8 mouse cellular contexts compared by ENCODE assay signal in the genomic region with DNA sequence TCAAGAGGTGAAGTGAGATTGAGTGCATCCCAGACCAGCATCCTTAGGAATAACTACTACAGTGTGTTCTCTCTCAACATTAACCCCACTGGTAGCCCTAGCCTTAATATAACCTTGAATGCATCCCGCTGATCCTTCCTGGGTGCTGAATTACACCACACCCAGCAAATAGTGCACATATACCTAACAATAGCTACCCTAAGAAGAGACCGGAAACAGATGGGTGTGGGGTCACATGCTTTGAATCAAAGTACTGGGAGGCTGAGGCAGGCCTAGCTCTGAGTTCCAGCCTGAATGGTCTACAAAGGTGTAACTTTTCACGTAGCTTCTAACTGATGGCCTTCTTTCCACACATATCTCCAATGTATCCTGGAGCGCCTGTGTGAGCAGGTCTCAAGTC. TPM values are rescaled to one million over a fixed set of nuclear protein-coding genes. Genes with fewer than 3 reads are reported as not detected.
A peak's percentile ranks its signal among the peaks of the same experiment; 100 is the strongest.
DNase-seq lines count a peak whose midpoint lies in the region; TF ChIP-seq lines count a peak whose summit lies in the region.

No protein-coding gene starts in this region.

- H3ac ChIP-seq in myocyte (ENCODE audit: control insufficient read depth, insufficient read length): no peak overlapping the region

- TF ChIP-seq CTCF in layer of hippocampus, adult 2 months (conservative IDR thresholded peaks at IDR 0.05): no peak

- WGBS in embryonic facial prominence, embryonic 10.5 days: 97% methylated on average over 4 of the region's 4 CpGs

- no peak overlapping the region for H3K4me3 ChIP-seq in layer of hippocampus, adult 2 months
- peak overlapping the region; percentile 72 for H3K4me3 ChIP-seq in embryonic facial prominence, embryonic 10.5 days
- H3K4me3 ChIP-seq in myocyte: peak overlapping the region; percentile 83

- H3K4me1 ChIP-seq in embryonic facial prominence, embryonic 10.5 days: peaks cover 32% of the 10 kb centered on the region

- DNase-seq in layer of hippocampus, adult 2 months (ENCODE audit: low spot score in 2 of 2): no peak
- DNase-seq in layer of hippocampus, adult 9-11 months: no peak
- DNase-seq in embryonic facial prominence, embryonic 10.5 days (ENCODE audit: low spot score): no peak
- peak; percentile 62 for DNase-seq in induced T-regulatory cell, adult 2 months (ENCODE audit: low read depth)
- no peak for DNase-seq in frontal cortex, adult 2 months (ENCODE audit: extremely low spot score in 1 of 2, low spot score in 1 of 2)
- DNase-seq in left cerebral cortex, postnatal 14 days (ENCODE audit: low spot score in 2 of 2): no peak
- DNase-seq in adrenal gland, adult 8-10 months: no peak

- H3K27ac ChIP-seq in layer of hippocampus, adult 2 months: peak overlapping the region; percentile 99; the same call in 1 of the 2 replicates
- peak overlapping the region; percentile 99 for H3K27ac ChIP-seq in embryonic facial prominence, embryonic 10.5 days (replicated peaks)

- no peaks in the 10 kb centered on the region for H3K27me3 ChIP-seq in embryonic facial prominence, embryonic 10.5 days (replicated peaks; ENCODE audit: low read depth, poor library complexity, severe bottlenecking)
- H3K27me3 ChIP-seq in myocyte (ENCODE audit: control insufficient read depth, insufficient read depth, insufficient read length): no peaks in the 10 kb centered on the region

- TF ChIP-seq POLR2A in myocyte (IDR thresholded peaks at IDR 0.05; ENCODE audit: insufficient read length, low read depth): no peak

- H3K9me3 ChIP-seq in embryonic facial prominence, embryonic 10.5 days: no peaks in the 10 kb centered on the region

- intact Hi-C loops in left cerebral cortex, postnatal 14 days (cut with DNase I): no loop called here

- H3K79me2 ChIP-seq in myocyte (ENCODE audit: control insufficient read depth, insufficient read depth): peaks cover 11% of the 10 kb centered on the region

- peak overlapping the region; percentile 95 for H3K4me2 ChIP-seq in myocyte (ENCODE audit: low read depth)

- no peaks in the 10 kb centered on the region for H3K36me3 ChIP-seq in embryonic facial prominence, embryonic 10.5 days (replicated peaks)
- no peaks in the 10 kb centered on the region for H3K36me3 ChIP-seq in myocyte (ENCODE audit: control insufficient read depth, insufficient read depth)

TF ChIP-seq in myocyte, 11 proteins besides CTCF, POLR2A, EP300 and RAD21:
- TF ChIP-seq POLR2AphosphoS2 (IDR thresholded peaks at IDR 0.05; ENCODE audit: insufficient read length, low read depth): peak; percentile 10
- TF ChIP-seq E2F4 (IDR thresholded peaks at IDR 0.05; ENCODE audit: insufficient read depth): no peak
- TF ChIP-seq MYOD1 (IDR thresholded peaks at IDR 0.05; ENCODE audit: control insufficient read depth in 1 of 3, insufficient read length in 2 of 3, low read depth in 2 of 3): peak in 1 of 3 experiments; percentile 9

RNA-seq across cellular contexts. Expression of gene Ptma, which starts 37.8 kb away (rescaled TPM):
- 100 to 1,000 TPM; 478 to 491 TPM for total RNA-seq in layer of hippocampus, adult 2 months (2021)
- 3,352 and 3,592 TPM in 2 replicates for polyA plus RNA-seq in embryonic facial prominence, embryonic 10.5 days (2016; fragmentation: Nextera tagmentation; extraction: Ambion mirVana)
- 593 TPM for polyA plus RNA-seq in myocyte (2012; fragmentation: generic; extraction: Trizol)
- polyA plus RNA-seq in frontal cortex, adult 2 months (2012; rRNA removed): 707 and 751 TPM in 2 replicates
- total RNA-seq in left cerebral cortex, postnatal 14 days (2021): 100 to 1,000 TPM; 336 to 423 TPM
- 100 to 1,000 TPM; 448 to 514 (median 510) TPM for total RNA-seq in adrenal gland, adult 8-10 months (2022)
